Mouse (Mus musculus): ENCODE measurements at regions not wholly inside any gene's neighbourhood (a gene's known extent, or its start where the extent isn't known, plus 50 kb on each side); places are given as distances from the start of the nearest gene placed in this dataset.

GRCm38 (mm10) chr7:69576596-69576995 is 789.9 kb downstream of the Nr2f2 start:
- no peak for TF ChIP-seq CTCF (conservative IDR thresholded peaks at IDR 0.05; ENCODE audit: insufficient read depth, insufficient read length, low read depth, low read length)
- no peak for TF ChIP-seq POLR2A (IDR thresholded peaks at IDR 0.05; ENCODE audit: low read depth, low read length)
